Mouse (Mus musculus): ENCODE data around the gene Evi2.

Evi2 gene

GRCm38 (mm10) chr11:79530333-79530761 is at the start of gene Evi2, which contains the start of gene Evi2a:
TSS of gene Evi2 (minus strand) at chr11:79530589.
TSS of gene Evi2a (minus strand) at chr11:79530609.
- in situ Hi-C loops (cut with MseI, MboI) = no loop called here

DNA sequence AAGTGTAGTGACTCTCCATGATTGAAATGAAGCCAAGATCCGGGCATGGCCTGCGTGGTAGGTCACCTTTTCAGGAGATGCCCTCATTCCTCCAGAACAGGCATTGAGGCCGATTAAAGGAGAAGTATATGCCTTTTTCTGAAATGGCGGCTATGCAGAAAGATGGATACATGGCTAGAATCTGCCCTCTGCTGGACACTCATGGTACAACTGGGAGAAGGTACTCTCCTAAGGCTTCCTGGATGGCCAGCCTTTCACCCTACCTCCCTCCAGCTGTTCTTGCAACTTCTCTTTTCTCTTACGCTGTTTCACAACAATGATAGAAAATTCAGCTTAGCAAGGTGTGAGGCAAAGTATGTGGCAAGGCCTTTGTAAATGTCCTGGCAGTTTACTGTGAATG is 47.4 kb upstream of the Evi2 start:
- in situ Hi-C loops (cut with MseI, MboI) = no loop called here

GRCm38 (mm10) chr11:79575383-79576073 is 45.1 kb upstream of the Evi2 start:
- in situ Hi-C loops (cut with MseI, MboI) = no loop called here

- in situ Hi-C loops (cut with MseI, MboI) = no loop called here
These were observed 43.4 kb upstream of the Evi2 start for GRCm38 (mm10) chr11:79573836-79574235.

GRCm38 (mm10) chr11:79570319-79570718 is 39.9 kb upstream of the Evi2 start:
- in situ Hi-C loops (cut with MseI, MboI) = no loop called here

- in situ Hi-C loops (cut with MseI, MboI) = no loop called here
These were observed 38.0 kb upstream of the Evi2 start for GRCm38 (mm10) chr11:79568197-79568911.

- in situ Hi-C loops (cut with MseI, MboI) = no loop called here
These were observed 36.6 kb upstream of the Evi2 start for GRCm38 (mm10) chr11:79566947-79567346.

DNA sequence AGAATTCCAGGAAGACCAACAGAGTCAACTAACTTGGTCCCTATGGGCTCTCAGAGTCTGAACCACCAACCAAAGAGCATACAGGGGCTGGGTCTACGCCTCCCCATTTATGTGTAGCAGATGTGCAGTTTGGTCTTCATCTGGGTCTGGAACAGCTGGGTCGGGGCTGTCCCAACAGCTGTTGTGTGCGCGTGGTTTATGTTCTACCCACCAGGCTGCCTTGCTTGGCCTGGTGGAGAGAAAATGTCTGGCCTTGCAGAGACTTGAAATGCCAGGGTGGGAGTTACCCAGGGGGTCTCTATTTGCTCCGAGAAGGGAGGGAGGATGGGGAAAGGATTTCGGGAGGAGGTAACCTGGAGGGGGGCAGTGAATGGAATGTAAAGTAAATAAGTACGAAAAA is 33.1 kb upstream of the Evi2 start:
- in situ Hi-C loops (cut with MseI, MboI) = no loop called here

GRCm38 (mm10) chr11:79560536-79560935 is 30.1 kb upstream of the Evi2 start:
- in situ Hi-C loops (cut with MseI, MboI) = no loop called here

- in situ Hi-C loops (cut with MseI, MboI) = no loop called here
These were observed 22.2 kb upstream of the Evi2 start for GRCm38 (mm10) chr11:79552622-79553021.

GRCm38 (mm10) chr11:79536293-79536692 is 5.9 kb upstream of the Evi2 start:
- in situ Hi-C loops (cut with MseI, MboI) = no loop called here

- in situ Hi-C loops (cut with MseI, MboI) = no loop called here
These were observed 5.2 kb upstream of the Evi2 start for GRCm38 (mm10) chr11:79535554-79535953.

DNA sequence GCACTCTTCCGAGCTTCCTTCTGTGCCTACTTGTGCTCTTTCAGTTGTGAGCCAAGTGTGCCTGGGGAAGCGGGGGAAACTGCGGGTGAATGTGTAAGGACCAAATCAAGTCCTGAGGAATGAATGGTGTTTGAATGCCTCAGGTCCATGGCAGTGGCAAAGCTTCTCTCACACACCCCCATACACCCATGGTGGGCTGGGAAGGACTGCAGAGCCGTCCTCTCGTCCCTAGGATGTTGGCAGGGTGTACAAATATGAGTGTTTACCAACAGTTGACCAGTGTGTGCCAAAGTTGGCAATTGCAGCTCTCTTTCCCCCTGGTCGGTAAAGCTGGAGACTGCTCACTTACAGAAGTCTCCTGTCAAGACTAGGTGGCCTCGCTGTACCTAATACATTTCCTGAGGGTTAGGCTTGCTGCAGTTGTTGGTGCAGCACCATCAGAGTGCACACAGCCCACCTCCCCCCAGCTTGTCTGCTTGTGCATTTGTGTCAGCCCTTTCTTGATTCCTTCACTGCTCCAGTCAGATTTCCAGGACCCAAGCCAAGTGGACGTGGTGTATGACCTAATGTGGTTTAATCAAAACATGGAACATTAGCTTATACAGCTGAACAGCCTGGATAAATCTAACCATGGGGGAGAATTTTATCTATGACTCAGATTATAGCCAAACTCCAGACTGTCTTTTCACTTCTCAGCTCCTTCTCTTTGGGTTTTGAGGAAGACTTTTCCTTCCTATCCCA is 3.7 kb upstream of the Evi2 start:
- in situ Hi-C loops (cut with MseI, MboI) = no loop called here

DNA sequence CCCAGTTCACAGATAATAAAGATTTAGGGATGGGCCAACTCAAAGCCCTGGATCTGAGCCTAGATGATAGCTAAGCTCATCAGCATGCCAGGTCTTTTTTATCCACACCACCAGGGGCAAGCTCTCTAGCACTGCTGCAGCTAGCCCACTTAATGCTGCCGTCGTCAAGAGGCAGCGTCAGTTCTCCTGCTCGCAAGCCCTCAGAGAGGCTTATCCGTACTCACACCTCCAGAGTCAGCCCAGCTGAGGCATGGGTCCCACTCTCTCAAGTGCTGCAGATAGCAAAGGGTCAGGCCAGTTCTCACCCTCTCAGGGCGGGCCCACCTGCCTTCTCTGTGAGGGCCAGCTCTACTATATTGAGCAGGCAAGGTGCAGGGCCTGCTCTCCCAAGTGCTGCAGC is 2.9 kb upstream of the Evi2 start:
- in situ Hi-C loops (cut with MseI, MboI) = no loop called here

DNA sequence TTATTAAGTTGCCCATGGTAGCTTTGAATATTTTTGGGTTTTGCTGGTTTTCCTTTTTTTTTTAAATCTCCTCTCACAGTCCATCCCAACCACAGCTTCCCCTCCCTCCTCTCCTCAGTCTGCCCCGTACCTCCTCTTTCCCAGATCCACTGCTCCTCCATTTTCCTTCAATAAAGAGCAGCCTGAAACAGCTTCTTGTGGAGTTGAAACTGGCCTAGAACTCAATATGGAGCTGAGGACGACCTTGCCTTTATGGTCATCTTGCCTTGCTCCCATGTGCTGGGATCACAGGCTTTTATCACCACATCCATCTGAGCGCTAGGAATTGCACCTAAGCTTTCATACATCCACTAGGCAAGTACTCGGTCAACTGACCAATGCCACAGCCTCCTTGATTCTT is 1.1 kb upstream of the Evi2 start:
- in situ Hi-C loops (cut with MseI, MboI) = no loop called here

DNA sequence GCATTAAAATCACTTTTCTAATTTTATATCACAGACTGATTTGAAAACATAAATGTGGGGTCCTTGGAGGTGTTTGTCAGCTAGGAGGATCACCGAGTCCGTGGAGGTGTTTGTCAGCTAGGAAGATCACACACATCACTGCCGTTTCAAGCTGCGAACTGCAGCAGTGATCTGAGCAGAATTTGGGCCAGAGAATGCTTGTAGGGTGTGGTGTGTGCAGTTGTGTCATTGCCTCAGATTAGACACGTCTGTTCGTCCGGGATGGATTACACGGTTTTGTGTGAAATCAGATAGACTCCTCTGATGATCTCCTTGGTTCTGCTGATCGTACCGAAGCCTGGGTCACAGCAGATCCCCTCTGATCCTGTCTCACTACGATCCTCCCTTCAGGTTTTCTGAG is 385 bp upstream of the Evi2 start:
- in situ Hi-C loops (cut with MseI, MboI) = no loop called here

DNA sequence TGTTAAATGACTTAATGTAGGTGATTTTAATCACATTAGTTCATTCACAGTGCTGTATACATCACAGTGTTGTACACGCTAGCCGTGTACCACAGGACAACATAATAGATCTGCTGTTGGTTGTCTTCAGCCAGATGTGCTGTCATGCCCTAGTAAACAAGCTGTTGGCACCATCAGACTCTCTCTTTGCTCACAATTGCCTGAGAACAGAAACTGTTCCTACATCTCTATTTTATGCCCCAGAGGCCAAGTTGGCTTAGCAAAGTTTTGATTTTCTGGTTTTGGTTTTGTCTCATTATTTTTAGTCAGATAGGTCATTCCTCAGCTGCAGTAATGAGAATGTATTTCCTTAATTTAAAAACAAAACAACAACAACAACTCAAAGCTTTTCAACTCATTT is 653 bp downstream of the Evi2 start:
- in situ Hi-C loops (cut with MseI, MboI) = no loop called here

GRCm38 (mm10) chr11:79529226-79529625 is 1.2 kb downstream of the Evi2 start:
- in situ Hi-C loops (cut with MseI, MboI) = no loop called here

DNA sequence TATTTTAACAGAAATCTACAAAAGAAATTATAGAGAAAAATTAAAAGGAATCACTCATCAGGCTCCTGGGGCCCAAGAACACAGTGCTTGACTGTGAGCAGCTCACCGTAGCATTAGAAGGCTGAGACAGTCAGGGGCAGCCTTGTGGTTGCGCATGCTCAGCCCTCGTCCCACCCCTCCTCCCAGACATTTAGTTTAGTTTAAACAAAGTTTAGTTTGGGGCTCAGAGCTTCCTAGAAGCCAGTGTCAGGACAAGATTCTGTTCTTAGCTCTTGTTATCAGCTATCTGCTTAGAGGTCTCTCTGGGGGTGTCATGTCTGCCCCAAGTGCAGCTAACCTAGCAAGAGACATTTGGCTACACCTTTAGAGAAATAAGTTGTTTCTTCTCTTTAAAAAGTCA is 1.8 kb downstream of the Evi2 start:
- in situ Hi-C loops (cut with MseI, MboI) = no loop called here

- in situ Hi-C loops (cut with MseI, MboI) = no loop called here
These were observed 2.5 kb downstream of the Evi2 start for GRCm38 (mm10) chr11:79527739-79528384.

DNA sequence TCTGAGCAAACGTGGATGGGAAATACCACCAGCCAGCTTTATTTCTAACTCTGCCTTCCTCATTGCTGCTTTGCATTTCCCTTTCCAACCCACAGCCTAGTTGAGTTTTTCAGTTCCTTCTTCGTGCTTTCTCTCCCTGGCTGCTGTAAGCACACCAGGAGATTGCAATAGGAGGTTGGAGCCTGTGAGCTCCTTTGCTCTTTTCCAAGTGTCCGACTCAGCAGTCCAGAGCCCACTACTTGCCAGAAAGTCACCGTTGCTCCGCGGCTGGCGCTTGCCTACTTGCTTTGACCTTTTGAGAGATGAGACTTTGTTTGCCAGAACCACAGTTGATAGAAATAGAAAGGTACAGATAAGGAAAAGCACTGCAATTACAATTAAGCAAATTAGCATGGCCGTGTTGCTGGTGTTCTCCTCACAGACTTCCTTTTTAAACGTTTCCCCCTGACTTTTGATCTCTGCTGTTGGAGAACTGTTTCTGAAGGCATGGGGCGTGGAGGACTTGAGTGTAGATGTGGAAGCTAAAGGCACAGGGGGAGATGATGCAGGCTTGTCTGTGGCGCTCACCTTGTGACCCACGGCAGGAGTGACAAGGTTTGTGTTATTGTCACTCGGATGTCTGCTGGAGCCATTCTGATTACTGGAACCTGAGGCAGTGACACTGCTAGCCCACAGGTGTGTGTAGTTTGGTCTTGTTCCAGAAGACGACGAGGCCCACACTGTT is 3.2 kb downstream of the Evi2 start:
- in situ Hi-C loops (cut with MseI, MboI) = no loop called here
